Mouse (Mus musculus) heart, adult 2 months (tissue): ENCODE measurements at regions not wholly inside any gene's neighbourhood (a gene's known extent, or its start where the extent isn't known, plus 50 kb on each side); places are given as distances from the start of the nearest gene placed in this dataset.

Experiments
- DNase-seq, 2 experiments: peaks; one replicate each; pipeline ENCODE4 v3.0.0; 2021
- H3K27ac ChIP-seq: fragments of 200-600 bp; 2 replicates; pipeline ENCODE4 v1.8.1; 2022
- H3K27me3 ChIP-seq: fragments of 200-500 bp; 2 replicates; pipeline ENCODE4 v1.6.1; 2012; ENCODE audit warnings: mild to moderate bottlenecking, low read length, inconsistent platforms, mixed read lengths; ENCODE audit not compliant: control insufficient read depth, insufficient read depth
- H3K36me3 ChIP-seq: fragments of 200-500 bp; 2 replicates; pipeline ENCODE4 v1.6.1; 2012; ENCODE audit warnings: low read length, inconsistent platforms; ENCODE audit not compliant: control insufficient read depth, insufficient read depth
- H3K4me1 ChIP-seq: fragments of 200-500 bp; 2 replicates; pipeline ENCODE4 v1.6.1; 2011; ENCODE audit warnings: low read length; ENCODE audit not compliant: control insufficient read depth, insufficient read depth
- H3K4me3 ChIP-seq: fragments of 200-600 bp; 2 replicates; pipeline ENCODE4 v1.8.1; 2022
- H3K79me2 ChIP-seq: fragments of 200-500 bp; replicated peaks from 2 replicates; pipeline ENCODE4 v1.6.1; 2012; ENCODE audit warnings: mild to moderate bottlenecking, inconsistent platforms, low read length, moderate library complexity, mixed read lengths; ENCODE audit not compliant: control insufficient read depth, insufficient read depth
- H3K9ac ChIP-seq: fragments of 200-500 bp; 2 replicates; pipeline ENCODE4 v1.6.1; 2012; ENCODE audit warnings: low read depth, mild to moderate bottlenecking, control low read depth, inconsistent platforms, low read length, mixed read lengths
- CTCF ChIP-seq: fragments of 200-600 bp; IDR thresholded peaks from 2 replicates; pipeline ENCODE4 v1.8.1; 2022; ENCODE audit warnings: antibody characterized with exemption, mild to moderate bottlenecking, moderate library complexity
- EP300 ChIP-seq: fragments of 200-500 bp; IDR thresholded peaks from 2 replicates; pipeline ENCODE4 v1.6.1; 2011; ENCODE audit warnings: low read depth, low read length, control low read depth; ENCODE audit not compliant: insufficient read depth
- POLR2A ChIP-seq: fragments of 200-500 bp; IDR thresholded peaks from 2 replicates; pipeline ENCODE4 v1.6.1; 2011; ENCODE audit warnings: mild to moderate bottlenecking, low read depth, low read length, control low read depth; ENCODE audit not compliant: insufficient read depth
- WGBS: fragments of 180-500 bp; shearing (Covaris S2); methylation state at CpG from one replicate; pipeline ENCODE4 v1.1.7; 2018; 5-methylcytosine and 5-hydroxymethylcytosine counted together
- intact Hi-C: fragments of 180-260 bp; cut with DNase I; formaldehyde crosslinking; loops from one replicate; pipeline ENCODE4 v1.15.1; 2025

- TF ChIP-seq EP300, result no peak
- TF ChIP-seq POLR2A, result no peak
- no peak for TF ChIP-seq CTCF
- H3K4me3 ChIP-seq, result no peak overlapping the region
- no peaks in the 10 kb centered on the region for H3K36me3 ChIP-seq
- H3K79me2 ChIP-seq, result no peaks in the 10 kb centered on the region
- peak overlapping the region; percentile 52; the same call in 1 of the 2 replicates for H3K27ac ChIP-seq
- intact Hi-C loops, result no loop called here
- no peak for DNase-seq
- peaks cover 3% of the 10 kb centered on the region for H3K4me1 ChIP-seq
- WGBS, result 36% methylated on average over 16 of the region's 16 CpGs
- no peaks in the 10 kb centered on the region for H3K27me3 ChIP-seq
- H3K9ac ChIP-seq, result no peak overlapping the region
Measured at GRCm38 (mm10) chr7:133184905-133185594, 60.9 kb upstream of the Ctbp2 start.

- WGBS, result 55% methylated on average over 2 of the region's 2 CpGs
- Histone ChIP-seq H3K27ac (no peak overlapping the region), H3K9ac (no peak overlapping the region), H3K4me1 (peaks cover 8% of the 10 kb centered on the region), H3K27me3 (no peaks in the 10 kb centered on the region), H3K79me2 (no peaks in the 10 kb centered on the region), H3K36me3 (no peaks in the 10 kb centered on the region), H3K4me3 (no peak overlapping the region)
- no peak for TF ChIP-seq POLR2A
- 0 out of 2 replicates have a peak, but pooled peaks have one; percentile 27 for TF ChIP-seq CTCF
- intact Hi-C loops, result no loop called here
- DNase-seq, result no peak
Measured at GRCm38 (mm10) chr7:133181388-133181787, 57.2 kb upstream of the Ctbp2 start.

- DNase-seq, result no peak
- Histone ChIP-seq H3K4me3 (no peak overlapping the region), H3K27ac (peak overlapping the region; percentile 2; the same call in 1 of the 2 replicates), H3K27me3 (no peaks in the 10 kb centered on the region), H3K79me2 (no peaks in the 10 kb centered on the region), H3K9ac (no peak overlapping the region), H3K36me3 (no peaks in the 10 kb centered on the region), H3K4me1 (peaks cover 5% of the 10 kb centered on the region)
- TF ChIP-seq POLR2A (no peak), CTCF (no peak), EP300 (no peak)
- intact Hi-C loops, result no loop called here
- WGBS, result 39% methylated on average over 4 of the region's 4 CpGs
Measured at GRCm38 (mm10) chr7:133177179-133177575, 53.0 kb upstream of the Ctbp2 start.

GRCm38 (mm10) chr7:133176256-133177178, 52.4 kb upstream of the Ctbp2 start:
- H3K79me2 ChIP-seq, result no peaks in the 10 kb centered on the region
- intact Hi-C loops, result no loop called here
- no peaks in the 10 kb centered on the region for H3K36me3 ChIP-seq
- peaks cover 5% of the 10 kb centered on the region for H3K4me1 ChIP-seq
- 16% methylated on average over 10 of the region's 10 CpGs for WGBS
- no peak overlapping the region for H3K9ac ChIP-seq
- DNase-seq, result peak; percentile 44 to 51
- H3K27me3 ChIP-seq, result no peaks in the 10 kb centered on the region
- no peak for TF ChIP-seq CTCF
- no peak overlapping the region for H3K4me3 ChIP-seq
- H3K27ac ChIP-seq, result peak overlapping the region; percentile 2; the same call in 1 of the 2 replicates
